Mouse (Mus musculus): Measurements from ENCODE around the gene Tmub2. TPM values are rescaled to one million over a fixed set of nuclear protein-coding genes. Genes with fewer than 3 reads are reported as not detected.

Tmub2 gene
- polyA plus RNA-seq, 1 experiment from 2014 or later, result 46.5 TPM

DNA sequence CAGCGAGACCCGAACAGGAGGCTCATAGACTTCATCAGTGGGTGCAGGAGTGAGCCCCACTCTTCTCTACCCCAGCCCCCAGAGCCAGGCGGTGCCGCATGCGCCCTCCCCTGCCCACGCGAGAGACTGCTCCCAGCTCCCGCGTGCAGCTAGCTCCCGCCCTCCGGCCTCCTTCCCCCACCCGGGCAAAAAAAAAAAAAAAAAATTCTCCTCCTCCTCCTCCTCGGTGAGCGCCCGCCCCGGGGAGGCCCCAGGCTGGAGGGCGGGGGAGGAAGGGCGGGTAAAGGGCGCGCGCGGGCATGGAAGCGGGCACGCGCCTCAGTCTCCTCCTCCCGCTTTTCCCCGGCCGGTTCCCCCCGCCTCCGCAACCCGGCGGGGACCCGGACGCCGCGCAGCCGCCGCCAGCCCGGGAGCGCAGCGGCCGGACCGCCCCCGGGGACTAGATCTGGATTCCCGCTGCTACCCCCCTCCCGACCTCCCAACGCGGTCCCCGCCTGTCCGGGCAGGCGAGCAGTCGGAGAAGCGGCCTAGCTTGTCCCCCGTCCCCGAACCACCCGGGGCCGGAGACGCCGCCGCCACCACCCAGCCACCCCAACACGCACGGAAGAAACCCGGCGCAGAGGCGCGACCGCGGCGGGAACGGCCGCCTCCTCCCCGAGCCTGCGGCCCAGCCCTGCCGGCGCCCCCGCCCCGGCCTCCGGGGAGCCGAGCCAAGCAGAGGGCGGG, 32.0 kb downstream of the Tmub2 start:
- Histone ChIP-seq H3K27ac (replicated peaks in 1 of 2; ENCODE audit: control insufficient read depth in 1 of 2, insufficient read depth in 1 of 2, low read depth in 2 of 2, low read length in 2 of 2) (peak overlapping the region; percentile 77 to 99), H3K4me2 (ENCODE audit: low read length) (peak overlapping the region; percentile 87), H3K9ac (ENCODE audit: low read length) (peak overlapping the region; percentile 100), H3K9me3 (ENCODE audit: control insufficient read depth, low read length) (no peaks in the 10 kb centered on the region), H3K4me1 (ENCODE audit: control insufficient read depth in 2 of 2, insufficient read depth in 2 of 2, low read length in 2 of 2) (peaks cover 3 to 23% of the 10 kb centered on the region in 2 experiments), H3K4me3 (ENCODE audit: control insufficient read depth in 1 of 2, insufficient read depth in 1 of 2, low read depth in 1 of 2, low read length in 2 of 2) (peak overlapping the region; percentile 64 to 100), H3K36me3 (ENCODE audit: control insufficient read depth, insufficient read depth, low read length) (peaks cover 39% of the 10 kb centered on the region), H3K27me3 (ENCODE audit: control insufficient read depth, insufficient read depth, low read length) (no peaks in the 10 kb centered on the region)
- peak; percentile 49 for ATAC-seq (ENCODE audit: insufficient number of reproducible peaks, insufficient read depth, low FRiP score, low read depth)
- under 1% methylated on average over 53 of the region's 80 CpGs for WGBS

DNA sequence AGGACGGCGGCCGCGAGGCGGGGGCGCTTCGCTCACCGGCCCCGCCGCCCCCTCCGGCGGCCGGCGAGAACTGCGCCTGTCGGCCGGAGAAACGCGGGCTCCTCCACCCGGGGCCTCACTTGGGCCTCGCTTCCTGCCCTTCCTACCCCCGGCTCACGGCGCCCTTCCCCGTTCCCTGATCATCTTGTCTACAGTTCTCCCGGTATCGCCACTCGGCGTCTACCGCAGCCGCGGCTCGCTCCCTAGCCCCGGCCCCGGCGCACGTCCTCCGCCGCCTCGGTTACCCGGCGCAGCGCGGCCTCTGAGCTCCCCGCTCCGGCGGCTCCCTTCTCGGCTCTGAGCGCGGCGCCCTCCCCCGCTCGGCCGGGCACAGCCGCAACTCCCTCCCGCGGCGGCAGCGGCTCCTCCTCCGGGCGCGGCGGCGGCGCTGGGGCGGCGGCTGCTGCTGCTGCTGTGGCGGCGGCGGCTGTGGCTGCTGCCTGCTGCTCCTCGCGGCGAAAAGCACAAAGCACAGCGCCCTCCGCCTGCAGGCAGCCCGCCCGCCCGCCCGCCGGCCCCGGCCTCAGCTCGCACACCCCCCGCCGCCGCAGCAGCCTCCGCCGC, 32.7 kb downstream of the Tmub2 start:
- H3K9me3 ChIP-seq (ENCODE audit: control insufficient read depth, low read length), result no peaks in the 10 kb centered on the region
- no peaks in the 10 kb centered on the region for H3K27me3 ChIP-seq (ENCODE audit: control insufficient read depth, insufficient read depth, low read length)
- peak overlapping the region; percentile 77 to 99 for H3K27ac ChIP-seq (replicated peaks in 1 of 2; ENCODE audit: control insufficient read depth in 1 of 2, insufficient read depth in 1 of 2, low read depth in 2 of 2, low read length in 2 of 2)
- H3K4me2 ChIP-seq (ENCODE audit: low read length), result peak overlapping the region; percentile 87
- WGBS, result 1% methylated on average over 28 of the region's 87 CpGs
- 0 out of 2 replicates have a peak, but pooled peaks have one; percentile 18 for ATAC-seq (ENCODE audit: insufficient number of reproducible peaks, insufficient read depth, low FRiP score, low read depth)
- peak overlapping the region; percentile 100 for H3K9ac ChIP-seq (ENCODE audit: low read length)
- H3K4me1 ChIP-seq (ENCODE audit: control insufficient read depth in 2 of 2, insufficient read depth in 2 of 2, low read length in 2 of 2), result peaks cover 3 to 23% of the 10 kb centered on the region in 2 experiments
- H3K36me3 ChIP-seq (ENCODE audit: control insufficient read depth, insufficient read depth, low read length), result peaks cover 32% of the 10 kb centered on the region
- peak overlapping the region; percentile 64 to 100 for H3K4me3 ChIP-seq (ENCODE audit: control insufficient read depth in 1 of 2, insufficient read depth in 1 of 2, low read depth in 1 of 2, low read length in 2 of 2)

DNA sequence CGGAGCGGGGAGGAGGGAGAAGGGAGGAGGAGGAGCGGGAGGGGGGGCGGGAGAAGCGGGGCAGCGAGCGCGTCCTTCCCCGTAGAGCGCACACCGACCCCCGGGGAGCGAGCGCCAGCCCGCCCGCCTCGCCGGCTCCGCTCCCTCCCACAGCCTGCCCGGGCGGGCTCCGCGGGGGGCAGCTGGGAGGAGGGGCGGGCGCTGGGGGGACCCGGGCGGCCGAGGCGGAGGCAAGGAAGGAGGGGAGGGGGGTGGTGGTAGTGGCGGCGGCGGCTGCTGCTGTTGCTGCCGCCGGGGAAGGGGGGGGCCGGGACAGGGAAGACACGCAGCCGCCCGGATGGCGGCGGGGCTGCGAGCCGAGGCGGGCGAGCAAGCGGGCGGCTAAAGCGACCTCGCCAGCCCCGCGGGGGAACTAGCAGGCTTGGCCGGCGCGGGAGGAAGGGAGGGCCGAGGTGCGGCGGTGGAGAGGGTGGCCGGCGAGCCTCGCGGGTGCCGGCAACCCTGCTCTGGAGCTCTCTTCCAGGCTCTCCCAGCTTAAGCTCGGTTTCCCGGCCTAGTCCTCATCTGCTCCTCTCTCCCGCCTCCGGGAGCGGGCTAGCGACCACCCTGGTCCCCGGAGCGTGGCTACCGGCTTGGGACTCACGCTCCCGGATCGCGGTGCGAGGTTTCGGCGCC, 33.3 kb downstream of the Tmub2 start:
- Histone ChIP-seq H3K36me3 (ENCODE audit: control insufficient read depth, insufficient read depth, low read length) (peaks cover 26% of the 10 kb centered on the region), H3K27me3 (ENCODE audit: control insufficient read depth, insufficient read depth, low read length) (no peaks in the 10 kb centered on the region), H3K9me3 (ENCODE audit: control insufficient read depth, low read length) (no peaks in the 10 kb centered on the region), H3K4me3 (ENCODE audit: control insufficient read depth in 1 of 2, insufficient read depth in 1 of 2, low read depth in 1 of 2, low read length in 2 of 2) (peak overlapping the region; percentile 96 to 100), H3K4me2 (ENCODE audit: low read length) (peak overlapping the region; percentile 87), H3K4me1 (ENCODE audit: control insufficient read depth in 2 of 2, insufficient read depth in 2 of 2, low read length in 2 of 2) (peaks cover 3 to 23% of the 10 kb centered on the region in 2 experiments), H3K27ac (replicated peaks in 1 of 2; ENCODE audit: control insufficient read depth in 1 of 2, insufficient read depth in 1 of 2, low read depth in 2 of 2, low read length in 2 of 2) (peak overlapping the region; percentile 97 to 99), H3K9ac (ENCODE audit: low read length) (peak overlapping the region; percentile 100)
- 1% methylated on average over 44 of the region's 77 CpGs for WGBS
- ATAC-seq (ENCODE audit: insufficient number of reproducible peaks, insufficient read depth, low FRiP score, low read depth), result peak; percentile 49

DNA sequence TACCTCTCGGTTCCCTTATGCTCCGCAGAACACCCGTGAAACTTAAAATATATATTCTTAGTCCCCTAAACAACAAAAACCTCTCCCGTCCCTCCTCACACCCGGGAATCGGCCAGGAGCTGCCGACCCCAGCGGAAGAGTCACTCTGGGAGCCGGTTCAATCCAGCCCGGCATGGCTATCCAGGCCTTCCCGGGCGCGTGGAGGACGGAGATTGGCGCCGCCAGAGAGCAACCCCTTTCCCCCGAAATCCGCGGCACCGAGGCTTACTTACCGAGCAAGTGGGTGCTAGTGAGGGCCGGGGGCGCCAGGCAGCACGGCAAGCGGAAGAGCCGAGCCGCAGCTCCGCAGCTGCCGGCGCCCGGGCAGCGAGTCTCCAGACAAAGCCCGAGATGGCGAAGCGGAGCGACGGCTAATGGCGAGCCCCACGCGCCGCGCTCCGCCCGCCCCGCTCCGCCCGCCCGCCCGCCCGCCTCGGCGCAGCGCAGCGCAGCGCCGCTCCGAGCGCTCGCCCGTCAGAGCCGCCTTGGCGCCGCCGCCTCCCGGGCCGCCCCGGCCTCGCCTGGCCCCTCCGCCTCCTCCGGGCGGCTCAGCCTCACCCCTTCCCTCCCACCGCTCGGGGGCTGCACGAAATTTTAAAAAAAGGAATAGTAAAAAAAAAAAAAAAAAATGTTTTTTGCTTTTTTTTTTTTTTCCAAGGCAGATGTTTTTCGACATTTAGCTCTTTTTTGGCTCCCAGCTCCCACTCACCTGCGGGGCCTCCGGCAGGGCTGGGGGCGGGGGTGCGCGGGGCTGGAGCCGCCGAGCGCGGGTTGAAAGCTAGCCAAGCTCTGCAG, 34.1 kb downstream of the Tmub2 start:
- no peaks in the 10 kb centered on the region for H3K27me3 ChIP-seq (ENCODE audit: control insufficient read depth, insufficient read depth, low read length)
- H3K27ac ChIP-seq (replicated peaks in 1 of 2; ENCODE audit: control insufficient read depth in 1 of 2, insufficient read depth in 1 of 2, low read depth in 2 of 2, low read length in 2 of 2), result peak overlapping the region; percentile 97 to 99
- H3K4me2 ChIP-seq (ENCODE audit: low read length), result peak overlapping the region; percentile 87
- peak overlapping the region; percentile 100 for H3K9ac ChIP-seq (ENCODE audit: low read length)
- H3K36me3 ChIP-seq (ENCODE audit: control insufficient read depth, insufficient read depth, low read length), result peaks cover 18% of the 10 kb centered on the region
- under 1% methylated on average over 73 of the region's 84 CpGs for WGBS
- peaks cover 3 to 23% of the 10 kb centered on the region in 2 experiments for H3K4me1 ChIP-seq (ENCODE audit: control insufficient read depth in 2 of 2, insufficient read depth in 2 of 2, low read length in 2 of 2)
- peak overlapping the region; percentile 96 to 100 for H3K4me3 ChIP-seq (ENCODE audit: control insufficient read depth in 1 of 2, insufficient read depth in 1 of 2, low read depth in 1 of 2, low read length in 2 of 2)
- H3K9me3 ChIP-seq (ENCODE audit: control insufficient read depth, low read length), result no peaks in the 10 kb centered on the region
- no peak for ATAC-seq (ENCODE audit: insufficient number of reproducible peaks, insufficient read depth, low FRiP score, low read depth)

DNA sequence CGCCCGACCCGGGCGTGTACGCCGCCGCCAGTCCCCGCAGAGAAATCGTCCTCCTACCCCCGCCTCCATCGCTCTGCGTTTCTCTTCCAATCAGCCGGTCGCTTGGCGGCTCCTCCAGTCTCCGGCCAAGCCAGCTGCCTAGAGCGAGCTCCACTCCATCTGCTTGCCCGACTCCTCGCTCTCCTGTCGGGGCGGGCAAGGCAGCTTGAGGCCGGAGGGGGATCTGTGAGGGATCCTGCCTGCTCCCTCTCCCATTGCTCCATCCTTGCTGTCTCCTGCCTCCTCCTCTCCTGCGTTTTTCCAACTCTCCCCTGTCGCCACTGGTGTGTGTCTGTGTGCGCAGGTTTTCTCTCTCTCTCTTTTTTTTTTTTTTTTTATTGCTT, 34.7 kb downstream of the Tmub2 start, which contains the start of gene Ubtf:
TSS of gene Ubtf (minus strand) at position 333 of the 383 bp plus-strand sequence.
- Histone ChIP-seq H3K27me3 (ENCODE audit: control insufficient read depth, insufficient read depth, low read length) (no peaks in the 10 kb centered on the region), H3K36me3 (ENCODE audit: control insufficient read depth, insufficient read depth, low read length) (peaks cover 12% of the 10 kb centered on the region), H3K4me3 (ENCODE audit: control insufficient read depth in 1 of 2, insufficient read depth in 1 of 2, low read depth in 1 of 2, low read length in 2 of 2) (peak within 1 kb of the TSS; percentile 96 to 100), H3K4me1 (ENCODE audit: control insufficient read depth in 2 of 2, insufficient read depth in 2 of 2, low read length in 2 of 2) (peaks cover 3 to 23% of the 10 kb centered on the region in 2 experiments), H3K9ac (ENCODE audit: low read length) (peak within 1 kb of the TSS; percentile 100), H3K9me3 (ENCODE audit: control insufficient read depth, low read length) (no peaks in the 10 kb centered on the region), H3K27ac (replicated peaks in 1 of 2; ENCODE audit: control insufficient read depth in 1 of 2, insufficient read depth in 1 of 2, low read depth in 2 of 2, low read length in 2 of 2) (peak within 1 kb of the TSS; percentile 97 to 99), H3K4me2 (ENCODE audit: low read length) (peak within 1 kb of the TSS; percentile 87)
- 0% methylated on average over 25 of the region's 25 CpGs for WGBS
- ATAC-seq (ENCODE audit: insufficient number of reproducible peaks, insufficient read depth, low FRiP score, low read depth), result no peak

DNA sequence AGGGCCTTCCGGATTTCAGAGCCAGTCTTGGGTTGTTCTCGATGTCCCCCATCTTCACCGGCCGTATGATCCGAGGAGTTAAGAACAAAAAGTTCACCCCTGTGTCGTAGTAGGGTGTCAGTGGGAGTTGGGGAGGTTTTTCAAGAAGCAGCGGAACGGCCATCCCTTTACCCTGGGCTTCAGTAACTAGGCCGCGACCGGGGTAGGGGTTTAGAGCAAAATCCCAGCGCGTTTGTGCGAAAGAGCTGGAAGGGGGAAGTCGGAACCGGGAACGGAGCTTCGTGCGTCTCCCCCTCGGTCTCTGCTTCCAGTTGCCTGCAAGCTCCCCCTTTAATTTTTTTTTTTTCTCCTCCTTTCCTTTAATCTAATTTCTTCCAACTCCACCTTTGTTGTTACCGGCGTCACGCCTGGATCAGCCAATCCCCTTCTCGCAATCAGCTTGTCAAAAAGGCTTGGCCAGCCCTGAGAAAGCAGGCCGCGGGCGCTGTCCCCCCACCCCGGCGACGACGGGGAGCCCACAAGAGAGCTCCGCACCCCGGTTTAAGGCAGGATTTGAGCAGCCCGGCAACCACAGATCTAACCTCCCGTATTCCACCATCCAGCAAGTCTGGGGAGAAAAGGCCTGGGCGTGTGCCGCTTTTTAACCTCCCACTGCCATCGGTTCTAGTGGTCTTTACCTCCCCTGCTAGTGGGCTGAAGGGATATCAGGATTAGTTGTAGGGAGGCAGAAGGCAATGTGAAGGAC, 35.4 kb downstream of the Tmub2 start:
- H3K4me2 ChIP-seq (ENCODE audit: low read length), result peak overlapping the region; percentile 87
- WGBS, result under 1% methylated on average over 38 of the region's 38 CpGs
- peak overlapping the region; percentile 96 to 100 for H3K4me3 ChIP-seq (ENCODE audit: control insufficient read depth in 1 of 2, insufficient read depth in 1 of 2, low read depth in 1 of 2, low read length in 2 of 2)
- peaks cover 5% of the 10 kb centered on the region for H3K36me3 ChIP-seq (ENCODE audit: control insufficient read depth, insufficient read depth, low read length)
- H3K9me3 ChIP-seq (ENCODE audit: control insufficient read depth, low read length), result no peaks in the 10 kb centered on the region
- no peaks in the 10 kb centered on the region for H3K27me3 ChIP-seq (ENCODE audit: control insufficient read depth, insufficient read depth, low read length)
- peaks cover 3 to 23% of the 10 kb centered on the region in 2 experiments for H3K4me1 ChIP-seq (ENCODE audit: control insufficient read depth in 2 of 2, insufficient read depth in 2 of 2, low read length in 2 of 2)
- ATAC-seq (ENCODE audit: insufficient number of reproducible peaks, insufficient read depth, low FRiP score, low read depth), result no peak
- H3K9ac ChIP-seq (ENCODE audit: low read length), result peak overlapping the region; percentile 100
- H3K27ac ChIP-seq (replicated peaks in 1 of 2; ENCODE audit: control insufficient read depth in 1 of 2, insufficient read depth in 1 of 2, low read depth in 2 of 2, low read length in 2 of 2), result peak overlapping the region; percentile 86 to 99
